Mouse (Mus musculus) monocyte, adult 5-6 weeks (primary cell): Measurements from ENCODE around the gene Meis2. TPM values are rescaled to one million over a fixed set of nuclear protein-coding genes. Genes with fewer than 3 reads are reported as not detected.

Experiments used
- ATAC-seq: fragments of 153-309, 156-312 bp; replicated peaks from 2 replicates; pipeline ENCODE4 v1.8.0; 2017; ENCODE audit warnings: mild to moderate bottlenecking; ENCODE audit not compliant: low TSS enrichment, insufficient number of reproducible peaks, severe bottlenecking, poor library complexity, low FRiP score
- total RNA-seq: library from RNA; stranded (forward); fragments of 200-1000, 200-491, 200-594 nt; gene quantifications from 3 replicates; pipeline ENCODE4 v1.2.3, GENCODE M21; 2017

Meis2 gene
- not detected in 3 replicates for total RNA-seq

- no peak for ATAC-seq
Measured at GRCm38 (mm10) chr2:116065570-116066005, at the start of gene Meis2. Meis2 (minus strand) TSS chr2:116065839.

GRCm38 (mm10) chr2:116106194-116106593 lies 40.6 kb upstream of the Meis2 start:
- ATAC-seq, result no peak

- ATAC-seq, result no peak
Measured at GRCm38 (mm10) chr2:116105179-116105578, 39.5 kb upstream of the Meis2 start.

- no peak for ATAC-seq
Measured at GRCm38 (mm10) chr2:116103411-116103996, 37.9 kb upstream of the Meis2 start.

- ATAC-seq, result no peak
Measured at GRCm38 (mm10) chr2:116101221-116101620, 35.6 kb upstream of the Meis2 start.

- ATAC-seq, result no peak
Measured at GRCm38 (mm10) chr2:116080961-116081360, 15.3 kb upstream of the Meis2 start.

GRCm38 (mm10) chr2:116078841-116079240 lies 13.2 kb upstream of the Meis2 start:
- no peak for ATAC-seq

- no peak for ATAC-seq
Measured at GRCm38 (mm10) chr2:116077716-116078115, 12.1 kb upstream of the Meis2 start.

- no peak for ATAC-seq
Measured at GRCm38 (mm10) chr2:116076752-116077480, 11.3 kb upstream of the Meis2 start.

GRCm38 (mm10) chr2:116075902-116076301 lies 10.3 kb upstream of the Meis2 start:
- ATAC-seq, result no peak

GRCm38 (mm10) chr2:116075477-116075876 lies 9.8 kb upstream of the Meis2 start:
- no peak for ATAC-seq

GRCm38 (mm10) chr2:116074726-116075440 lies 9.2 kb upstream of the Meis2 start:
- ATAC-seq, result no peak

- no peak for ATAC-seq
Measured at GRCm38 (mm10) chr2:116074061-116074460, 8.4 kb upstream of the Meis2 start.

GRCm38 (mm10) chr2:116073311-116073904 lies 7.8 kb upstream of the Meis2 start:
- no peak for ATAC-seq

GRCm38 (mm10) chr2:116072706-116073105 lies 7.1 kb upstream of the Meis2 start:
- ATAC-seq, result no peak

- ATAC-seq, result no peak
Measured at GRCm38 (mm10) chr2:116072321-116072640, 6.6 kb upstream of the Meis2 start.

GRCm38 (mm10) chr2:116071571-116072320 lies 6.1 kb upstream of the Meis2 start:
- no peak for ATAC-seq

- no peak for ATAC-seq
Measured at GRCm38 (mm10) chr2:116070614-116071425, 5.2 kb upstream of the Meis2 start.
